Mouse (Mus musculus): Measurements from ENCODE around the gene Evi2a.
A peak's percentile ranks its signal among the peaks of the same experiment; 100 is the strongest.

Gene Evi2a

GRCm38 (mm10) chr11:79524310-79524575 lies 6.2 kb downstream of the Evi2a start:
- DNase-seq (ENCODE audit: low spot score), result no peak

- DNase-seq (ENCODE audit: low spot score), result no peak
Observed at GRCm38 (mm10) chr11:79523560-79524309, 6.7 kb downstream of the Evi2a start, which contains the start of gene Evi2b. Gene Evi2b, minus strand, starts transcription at chr11:79523762.

DNA sequence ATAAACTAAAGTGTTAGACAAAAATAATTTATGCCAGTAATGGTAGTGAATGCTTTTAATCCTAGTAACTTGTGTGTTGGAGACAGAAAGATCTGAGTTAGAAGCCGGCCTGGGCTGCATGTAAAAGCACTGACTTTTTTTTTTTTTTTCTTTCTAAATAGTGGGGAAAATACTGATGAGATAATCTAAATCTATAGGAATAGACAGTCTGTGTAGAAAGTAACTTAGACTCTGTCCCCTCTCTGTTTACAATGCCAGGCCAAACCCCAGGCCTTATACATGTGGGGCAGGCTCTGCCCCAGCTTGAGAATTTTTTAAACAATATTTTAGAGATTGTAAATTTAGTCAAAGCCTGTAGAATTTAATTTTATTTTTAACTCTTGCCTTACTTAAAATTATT lies 7.5 kb downstream of the Evi2a start:
- DNase-seq (ENCODE audit: low spot score), result no peak

DNA sequence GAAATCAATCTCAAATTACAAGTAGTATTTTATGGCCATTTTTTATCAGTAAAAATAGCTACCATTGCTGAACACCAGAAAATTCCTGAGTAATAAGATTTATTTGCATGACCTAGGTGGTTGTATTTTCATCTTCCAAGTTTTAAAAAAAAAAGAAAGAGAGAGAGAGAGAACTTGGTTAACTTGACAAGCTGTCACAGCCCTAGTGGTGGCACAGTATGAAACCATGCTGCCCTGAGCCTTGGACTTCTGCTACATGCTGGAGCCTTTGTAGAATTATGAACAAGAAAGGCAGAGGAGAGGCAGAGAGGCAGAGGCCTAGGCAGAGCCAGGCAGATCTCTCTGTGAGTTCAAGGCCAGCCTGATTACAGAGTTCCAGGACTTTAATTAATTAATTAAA lies 8.5 kb downstream of the Evi2a start:
- DNase-seq (ENCODE audit: low spot score), result no peak

GRCm38 (mm10) chr11:79520772-79521171 lies 9.6 kb downstream of the Evi2a start:
- DNase-seq (ENCODE audit: low spot score), result no peak

GRCm38 (mm10) chr11:79519878-79520291 lies 10.5 kb downstream of the Evi2a start:
- DNase-seq (ENCODE audit: low spot score), result peak; percentile 65

DNA sequence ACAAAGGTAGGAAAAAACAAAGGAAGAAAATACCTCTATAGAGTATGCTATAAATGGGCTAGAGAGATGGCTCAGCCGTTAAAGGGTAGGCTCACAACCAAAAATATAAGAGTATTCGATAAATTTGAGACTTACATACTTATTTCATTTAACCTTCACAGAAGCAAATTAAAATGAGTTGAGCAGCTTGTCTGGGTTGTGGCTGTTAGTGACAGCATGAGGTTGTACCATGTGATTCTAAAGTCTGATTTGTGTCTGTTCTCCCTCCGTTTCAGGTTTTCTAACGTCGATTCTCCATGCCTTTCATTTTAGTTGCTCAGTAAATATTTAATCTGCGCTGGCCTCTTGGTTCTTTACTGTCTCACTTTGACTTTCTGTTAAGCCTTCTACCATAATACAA lies 11.1 kb downstream of the Evi2a start:
- no peak for DNase-seq (ENCODE audit: low spot score)

DNA sequence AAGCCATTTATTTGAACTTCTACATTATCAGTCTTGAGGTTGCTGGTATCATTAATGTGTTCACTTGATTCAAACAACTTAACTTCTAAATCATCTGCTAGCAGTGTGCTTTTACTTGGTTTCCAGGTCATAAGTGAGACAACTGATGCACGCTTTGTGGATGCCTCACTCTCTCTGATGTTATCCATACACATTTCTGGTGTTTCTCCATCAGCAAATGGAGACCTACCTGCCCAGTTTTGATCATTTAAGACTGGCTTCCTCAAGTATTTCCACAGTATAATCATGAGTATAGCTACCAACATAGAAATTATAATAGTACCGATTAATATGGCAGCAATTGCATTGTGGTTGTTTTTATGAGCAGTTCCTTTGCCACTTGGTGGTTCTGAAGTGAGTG lies 14.6 kb downstream of the Evi2a start:
- DNase-seq (ENCODE audit: low spot score), result no peak

DNA sequence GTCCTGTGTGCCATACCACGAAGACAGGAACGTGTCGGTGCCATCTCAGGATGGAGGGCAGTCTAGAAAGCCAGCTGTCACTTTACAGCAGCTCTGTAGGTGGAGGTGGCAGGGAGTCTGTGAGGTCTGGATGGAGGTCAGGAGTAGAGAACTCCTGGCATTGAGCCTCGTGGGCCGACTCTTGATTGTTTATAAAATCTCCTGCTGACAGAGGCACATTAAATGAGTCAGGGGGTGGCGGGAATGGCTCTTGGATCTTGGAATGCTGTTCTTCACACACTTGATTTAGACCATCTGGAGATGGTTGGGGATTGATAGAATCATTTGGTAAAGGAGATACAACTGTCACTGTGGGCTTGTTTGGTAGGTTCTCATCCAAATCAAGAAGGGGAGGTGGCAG lies 15.1 kb downstream of the Evi2a start:
- DNase-seq (ENCODE audit: low spot score), result no peak

- no peak for DNase-seq (ENCODE audit: low spot score)
Observed at GRCm38 (mm10) chr11:79511970-79512369, 18.4 kb downstream of the Evi2a start.

DNA sequence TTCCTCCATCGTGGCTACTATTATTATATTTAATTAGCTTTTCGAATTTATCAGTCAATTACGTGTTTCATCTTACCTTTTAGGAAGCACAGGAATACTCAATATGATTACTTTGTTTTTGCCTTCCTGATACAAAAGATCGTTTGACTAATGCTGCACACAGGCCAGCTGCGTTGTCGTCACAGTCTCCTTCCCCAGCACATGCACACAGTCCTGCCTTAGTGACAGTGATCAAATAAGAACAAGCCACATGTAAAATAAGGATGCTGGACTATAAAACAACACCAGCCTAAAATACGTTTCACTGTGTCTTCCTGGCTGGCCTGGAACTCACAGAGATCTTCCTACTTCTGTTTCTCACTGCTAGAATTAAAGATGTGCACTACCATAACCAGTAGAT lies 25.9 kb downstream of the Evi2a start:
- DNase-seq (ENCODE audit: low spot score), result no peak

DNA sequence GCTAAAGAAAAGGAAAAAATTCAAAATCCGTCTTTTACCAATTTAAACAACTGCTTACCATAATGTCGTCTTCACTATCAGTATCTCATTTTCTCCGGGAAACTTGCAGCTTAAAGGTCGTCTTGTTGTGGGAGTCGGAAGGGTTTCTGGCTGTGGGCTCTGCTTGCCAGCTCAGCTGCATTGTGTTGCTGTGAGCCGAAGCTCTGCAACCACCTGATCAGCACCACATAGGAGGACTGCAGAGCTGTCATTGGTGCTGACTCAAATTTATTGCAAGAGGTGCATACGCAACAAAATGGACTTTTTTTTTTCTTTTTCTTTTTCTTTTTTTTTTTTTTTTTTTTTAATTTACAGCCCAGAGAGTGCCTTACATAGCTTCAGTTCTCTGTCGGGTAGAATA lies 26.6 kb downstream of the Evi2a start, which contains the start of gene Omg:
TSS of gene Omg (minus strand) at position 240 of the 400 bp plus-strand sequence.
- DNase-seq (ENCODE audit: low spot score), result peak; percentile 65

- no peak for DNase-seq (ENCODE audit: low spot score)
Observed at GRCm38 (mm10) chr11:79502917-79503316, 27.5 kb downstream of the Evi2a start.

- DNase-seq (ENCODE audit: low spot score), result no peak
Observed at GRCm38 (mm10) chr11:79494976-79495800, 35.2 kb downstream of the Evi2a start.

DNA sequence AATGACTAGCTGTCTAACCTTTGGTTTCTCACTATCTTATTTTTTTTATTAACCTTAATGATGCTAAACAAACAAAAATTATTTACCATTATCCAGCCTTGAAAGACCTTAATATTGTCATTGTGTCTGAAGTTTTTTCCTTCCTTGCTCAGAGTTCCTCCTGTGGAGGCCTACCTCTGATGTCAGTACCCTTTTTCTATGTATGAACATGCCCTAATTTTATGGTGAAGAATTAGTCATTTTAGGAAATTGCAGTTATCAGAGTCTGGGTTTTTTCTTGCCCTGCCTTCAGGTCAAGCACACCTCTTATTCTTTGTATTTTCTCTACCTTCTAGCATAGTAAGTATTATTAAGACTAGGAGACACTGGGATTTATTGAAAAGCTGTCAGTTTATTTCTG lies 45.7 kb downstream of the Evi2a start:
- DNase-seq (ENCODE audit: low spot score), result no peak

DNA sequence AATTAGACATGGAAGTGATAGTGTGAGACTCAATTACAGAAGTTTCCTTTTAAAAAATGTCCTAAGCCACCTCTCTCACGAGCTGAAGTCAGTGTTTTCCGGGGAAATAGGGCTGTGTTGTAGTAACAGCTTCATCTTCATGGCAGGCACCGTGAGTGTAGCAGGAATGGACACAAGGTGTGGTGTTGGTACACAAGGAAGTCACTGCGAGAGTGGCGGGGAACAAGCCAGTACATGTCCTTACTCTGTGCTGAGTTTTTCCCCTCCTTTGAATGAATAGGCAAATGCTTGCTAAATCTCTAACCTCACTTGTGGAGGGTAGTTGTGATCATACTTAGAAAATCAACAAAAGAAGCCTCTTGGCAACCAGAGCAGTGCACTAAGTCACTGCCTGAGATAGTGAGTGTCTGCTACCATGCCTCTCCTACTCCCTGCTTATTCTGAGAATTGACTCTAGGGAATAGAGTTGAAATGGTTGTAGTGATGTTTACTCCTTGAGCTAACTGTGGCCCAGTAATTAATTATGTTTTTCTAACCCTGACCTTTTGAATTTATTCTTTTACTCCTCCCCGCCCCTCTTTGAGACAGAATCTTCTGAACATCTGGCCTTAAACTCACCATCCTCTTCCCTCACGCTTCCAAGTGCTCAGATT lies 46.4 kb downstream of the Evi2a start:
- DNase-seq (ENCODE audit: low spot score), result no peak

GRCm38 (mm10) chr11:79483392-79483791 lies 47.0 kb downstream of the Evi2a start:
- no peak for DNase-seq (ENCODE audit: low spot score)
